Mouse (Mus musculus): ENCODE results near the gene Lhfpl1.

GRCm38 (mm10) chrX:145336141-145336540 is 12.7 kb downstream of the Lhfpl1 start:
- TF ChIP-seq CTCF (IDR thresholded peaks at IDR 0.05; ENCODE audit: borderline replicate concordance, insufficient read depth, low read depth, low read length) (no peak), POLR2A (IDR thresholded peaks at IDR 0.05; ENCODE audit: borderline replicate concordance, insufficient read depth, low read length) (no peak)

All from cerebellum, adult 2 months (tissue).